Mouse (Mus musculus) liver, postnatal 0 days (tissue): ENCODE results near the gene Eif2b4.

Source experiments
- CTCF ChIP-seq: sonication (generic); IDR thresholded peaks from 2 replicates; pipeline ENCODE4 v1.5.1; 2016; ENCODE audit warnings: antibody characterized with exemption, low read depth
- EP300 ChIP-seq: IDR thresholded peaks from 2 replicates; pipeline ENCODE4 v1.6.1; 2016; ENCODE audit warnings: antibody characterized with exemption, low read depth, mild to moderate bottlenecking

DNA sequence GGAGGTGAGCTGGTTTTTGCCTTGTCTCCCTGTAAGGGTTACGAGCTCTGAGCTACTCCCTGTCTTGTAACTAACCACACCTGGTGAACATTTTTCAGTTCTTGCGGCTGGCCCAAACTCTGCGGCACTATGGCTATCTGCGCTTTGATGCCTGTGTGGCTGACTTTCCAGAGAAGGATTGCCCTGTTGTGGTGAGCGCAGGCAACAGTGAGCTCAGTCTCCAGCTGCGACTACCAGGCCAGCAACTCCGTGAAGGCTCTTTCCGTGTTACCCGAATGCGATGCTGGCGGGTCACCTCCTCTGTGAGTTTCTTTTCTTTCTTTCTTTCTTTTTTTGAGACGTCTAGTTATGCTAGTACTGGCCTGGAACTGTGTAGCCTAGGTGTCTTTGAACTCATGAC lies 3.8 kb upstream of the Eif2b4 start:
- TF ChIP-seq CTCF (no peak), EP300 (no peak)
